ENCODE assay signal across 8 mouse cellular contexts in the genomic region with DNA sequence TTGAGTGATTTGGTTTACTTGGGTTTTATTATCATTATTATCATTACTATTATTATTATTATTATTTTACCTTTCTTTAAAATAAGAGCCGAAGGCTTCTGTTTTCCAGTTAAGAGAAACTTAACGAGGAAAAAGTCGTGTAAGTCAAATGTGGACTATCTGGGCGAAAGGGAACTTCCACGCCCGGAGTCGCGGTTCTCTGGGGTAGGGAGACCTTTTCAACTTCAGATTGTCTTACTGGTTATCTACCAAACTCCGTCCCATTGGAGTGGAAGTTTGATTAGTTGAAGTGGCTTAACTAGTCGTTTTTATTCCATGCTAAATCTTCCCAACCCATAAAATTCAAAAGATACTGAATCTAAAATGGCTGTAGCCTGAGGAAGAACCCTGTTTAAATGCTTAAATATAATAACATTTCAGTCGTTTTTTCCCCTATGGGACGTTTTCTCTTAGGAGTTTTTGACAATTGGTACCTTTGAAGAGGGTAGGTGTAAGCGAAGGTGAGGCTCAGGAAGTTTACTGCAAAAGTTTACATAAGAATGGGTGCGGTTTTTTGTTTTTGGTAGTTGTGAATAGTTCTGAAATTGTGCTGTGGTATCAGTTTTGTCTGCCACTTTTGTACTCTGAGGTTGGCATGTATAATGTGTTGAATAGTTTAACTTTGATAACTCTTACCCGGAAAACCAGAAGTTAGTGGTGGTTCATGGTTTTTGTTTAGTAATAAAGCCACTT. TPM values are rescaled to one million over a fixed set of nuclear protein-coding genes. Genes with fewer than 3 reads are reported as not detected.
A peak's percentile ranks its signal among the peaks of the same experiment; 100 is the strongest.
DNase-seq lines count a peak whose midpoint lies in the region; ATAC-seq and TF ChIP-seq lines count a peak whose summit lies in the region.

No protein-coding gene starts in this region.

- H3K27ac ChIP-seq in hindbrain, embryonic 12.5 days = no peak overlapping the region
- H3K27ac ChIP-seq in midbrain, embryonic 10.5 days (replicated peaks) = peak overlapping the region; percentile 93

- 7% methylated on average over 15 of the region's 15 CpGs for WGBS in hindbrain, embryonic 12.5 days
- 6% methylated on average over 15 of the region's 15 CpGs for WGBS in midbrain, embryonic 10.5 days

- H3K36me3 ChIP-seq in hindbrain, embryonic 12.5 days = peaks cover 7% of the 10 kb centered on the region
- peaks cover 31% of the 10 kb centered on the region for H3K36me3 ChIP-seq in midbrain, embryonic 10.5 days

- TF ChIP-seq CTCF in brain, embryonic 14.5 days (IDR thresholded peaks at IDR 0.05; ENCODE audit: borderline replicate concordance, extremely low read depth, insufficient read depth, insufficient read length) = no peak

- H3K4me1 ChIP-seq in hindbrain, embryonic 12.5 days = peaks cover 16% of the 10 kb centered on the region
- peaks cover 25% of the 10 kb centered on the region for H3K4me1 ChIP-seq in midbrain, embryonic 10.5 days

- peak overlapping the region; percentile 83 for H3K4me2 ChIP-seq in hindbrain, embryonic 12.5 days (replicated peaks)

- TF ChIP-seq POLR2A in brain, embryonic 14.5 days (IDR thresholded peaks at IDR 0.05; ENCODE audit: borderline replicate concordance, extremely low read depth, insufficient read depth, insufficient read length, poor library complexity, severe bottlenecking) = no peak

- no peaks in the 10 kb centered on the region for H3K9me3 ChIP-seq in hindbrain, embryonic 12.5 days (replicated peaks)
- H3K9me3 ChIP-seq in midbrain, embryonic 10.5 days (replicated peaks) = no peaks in the 10 kb centered on the region

- ATAC-seq in hindbrain, embryonic 12.5 days (ENCODE audit: low FRiP score) = no peak

- peak overlapping the region; percentile 80 for H3K9ac ChIP-seq in hindbrain, embryonic 12.5 days

- peak overlapping the region; percentile 85 for H3K4me3 ChIP-seq in hindbrain, embryonic 12.5 days
- peak overlapping the region; percentile 82 for H3K4me3 ChIP-seq in midbrain, embryonic 10.5 days

- intact Hi-C loops in left cerebral cortex, postnatal 4 days (cut with DNase I) = loop anchor here (10.0 kb wide), 1 partner anchor 224 kb away; no protein-coding TSS in a partner anchor

- no peaks in the 10 kb centered on the region for H3K27me3 ChIP-seq in hindbrain, embryonic 12.5 days
- H3K27me3 ChIP-seq in midbrain, embryonic 10.5 days (ENCODE audit: low read depth, poor library complexity, severe bottlenecking) = no peaks in the 10 kb centered on the region

- peak; percentile 6 to 36 for DNase-seq in kidney, postnatal 25 days
- no peak for DNase-seq in kidney, postnatal 14 days
- peak; percentile 12 for DNase-seq in brain, embryonic 14.5 days (ENCODE audit: low read depth)
- DNase-seq in midbrain, embryonic 10.5 days (ENCODE audit: low spot score) = no peak
- DNase-seq in left cerebral cortex, adult 9 months (ENCODE audit: low spot score in 2 of 2) = no peak
- DNase-seq in frontal cortex, postnatal 14 days (ENCODE audit: low spot score in 2 of 2) = no peak
- no peak for DNase-seq in left cerebral cortex, postnatal 4 days

RNA-seq across cellular contexts. Expression of gene Gpbp1l1, which starts 0.9 kb away (rescaled TPM):
- 34.5 and 35.9 TPM in 2 replicates for polyA plus RNA-seq in brain, embryonic 14.5 days (2012; rRNA removed)
- polyA plus RNA-seq in hindbrain, embryonic 12.5 days (2016; fragmentation: Nextera tagmentation; extraction: Ambion mirVana) = 25.4 and 28.8 TPM in 2 replicates
- polyA plus RNA-seq in midbrain, embryonic 10.5 days (2016; fragmentation: Nextera tagmentation; extraction: Ambion mirVana) = 26.8 and 28.6 TPM in 2 replicates
- total RNA-seq in left cerebral cortex, postnatal 4 days (2021) = 10 to 100 TPM; 24.4 to 26.1 TPM

RNA-seq across cellular contexts. Expression of gene Tmem69, which starts 2.6 kb away (rescaled TPM):
- polyA plus RNA-seq in brain, embryonic 14.5 days (2012; rRNA removed) = 11.4 and 11.9 TPM in 2 replicates
- polyA plus RNA-seq in hindbrain, embryonic 12.5 days (2016; fragmentation: Nextera tagmentation; extraction: Ambion mirVana) = 25.2 and 29.0 TPM in 2 replicates
- polyA plus RNA-seq in midbrain, embryonic 10.5 days (2016; fragmentation: Nextera tagmentation; extraction: Ambion mirVana) = 23.0 and 26.0 TPM in 2 replicates
- 10 to 100 TPM in 1 of 2 experiments, 1 to 10 TPM in 1; 9.9 to 12.4 TPM for total RNA-seq in left cerebral cortex, postnatal 4 days (2021)

RNA-seq across cellular contexts. Expression of gene Ccdc17, which starts 38.1 kb away (rescaled TPM):
- polyA plus RNA-seq in brain, embryonic 14.5 days (2012; rRNA removed) = 4.1 and 5.0 TPM in 2 replicates
- 3.8 and 4.8 TPM in 2 replicates for polyA plus RNA-seq in hindbrain, embryonic 12.5 days (2016; fragmentation: Nextera tagmentation; extraction: Ambion mirVana)
- polyA plus RNA-seq in midbrain, embryonic 10.5 days (2016; fragmentation: Nextera tagmentation; extraction: Ambion mirVana) = 1.9 and 3.5 TPM in 2 replicates
- 1 to 10 TPM; 2.4 to 3.9 TPM for total RNA-seq in left cerebral cortex, postnatal 4 days (2021)

RNA-seq across cellular contexts. Expression of gene Ipp, which starts 51.0 kb away (rescaled TPM):
- 6.9 and 7.0 TPM in 2 replicates for polyA plus RNA-seq in brain, embryonic 14.5 days (2012; rRNA removed)
- polyA plus RNA-seq in hindbrain, embryonic 12.5 days (2016; fragmentation: Nextera tagmentation; extraction: Ambion mirVana) = 15.4 and 15.6 TPM in 2 replicates
- 16.3 and 18.0 TPM in 2 replicates for polyA plus RNA-seq in midbrain, embryonic 10.5 days (2016; fragmentation: Nextera tagmentation; extraction: Ambion mirVana)
- total RNA-seq in left cerebral cortex, postnatal 4 days (2021) = 10 to 100 TPM; 17.5 TPM

Comparison
In these comparisons a context has a peak if more than half of its experiments do, and no peak if none do; other contexts are left out.
1. DNase-seq: peak in kidney, postnatal 25 days (2 of 2) and brain, embryonic 14.5 days (single experiment); none in kidney, postnatal 14 days (single experiment), midbrain, embryonic 10.5 days (single experiment), left cerebral cortex, adult 9 months (0 of 2), frontal cortex, postnatal 14 days (0 of 2) and left cerebral cortex, postnatal 4 days (single experiment).